Mouse (Mus musculus) heart, postnatal 0 days (tissue): Measurements from ENCODE around the gene Il17c. TPM values are rescaled to one million over a fixed set of nuclear protein-coding genes. Genes with fewer than 3 reads are reported as not detected.

Experiments used
- ATAC-seq: fragments of 200-750 bp; cut with Nextera tagmentation; 2 replicates; pipeline ENCODE4 v1.8.0; 2017; ENCODE audit warnings: low read depth, moderate number of reproducible peaks, moderate library complexity; ENCODE audit not compliant: insufficient read depth
- DNase-seq: peaks from one replicate; pipeline ENCODE4 v3.0.0-alpha.2; 2016; ENCODE audit warnings: low spot score
- H3K27ac ChIP-seq: fragments of 300-500 bp; sonication (generic); 2 replicates; pipeline ENCODE4 v1.5.1; 2014; ENCODE audit warnings: low read depth, mild to moderate bottlenecking
- H3K27me3 ChIP-seq: fragments of 300-500 bp; sonication (generic); 2 replicates; pipeline ENCODE4 v1.6.1; 2014; ENCODE audit warnings: low read length, mixed read lengths; ENCODE audit not compliant: control insufficient read depth, insufficient read depth
- H3K36me3 ChIP-seq: fragments of 300-500 bp; sonication (generic); replicated peaks from 2 replicates; pipeline ENCODE4 v1.6.1; 2014; ENCODE audit warnings: low read length, mixed read lengths; ENCODE audit not compliant: control insufficient read depth, insufficient read depth
- H3K4me1 ChIP-seq: fragments of 300-500 bp; sonication (generic); 2 replicates; pipeline ENCODE4 v1.6.1; 2014; ENCODE audit warnings: antibody characterized with exemption; ENCODE audit not compliant: control insufficient read depth, insufficient read depth
- H3K4me2 ChIP-seq: fragments of 300-500 bp; sonication (generic); 2 replicates; pipeline ENCODE4 v1.6.1; 2014; ENCODE audit warnings: low read depth, mild to moderate bottlenecking, low read length, moderate library complexity
- H3K4me3 ChIP-seq: fragments of 300-500 bp; sonication (generic); 2 replicates; pipeline ENCODE4 v1.5.1; 2014; ENCODE audit warnings: low read depth, low read length
- H3K9ac ChIP-seq: fragments of 300-500 bp; sonication (generic); replicated peaks from 2 replicates; pipeline ENCODE4 v1.6.1; 2014; ENCODE audit warnings: low read depth, low read length, mixed read lengths
- H3K9me3 ChIP-seq: fragments of 300-500 bp; sonication (generic); replicated peaks from 2 replicates; pipeline ENCODE4 v1.6.1; 2016; ENCODE audit warnings: low read length; ENCODE audit not compliant: control insufficient read depth
- CTCF ChIP-seq: IDR thresholded peaks from 2 replicates; pipeline ENCODE4 v1.5.1; 2016; ENCODE audit warnings: antibody characterized with exemption, control low read depth, low read depth
- EP300 ChIP-seq: IDR thresholded peaks from 2 replicates; pipeline ENCODE4 v1.6.1; 2016; ENCODE audit warnings: antibody characterized with exemption, low read depth
- WGBS: fragments of 180-500 bp; shearing (Covaris S2); extraction: QIAGEN DNeasy Blood & Tissue Kit; methylation state at CpG from one replicate; pipeline ENCODE4 v1.1.7; 2014; 5-methylcytosine and 5-hydroxymethylcytosine counted together
- polyA plus RNA-seq: library from polyadenylated mRNA; unstranded; fragments of >200 nt; fragmentation: Nextera tagmentation; extraction: Ambion mirVana; gene quantifications from 2 replicates; pipeline ENCODE4 v1.2.1, GENCODE M21; 2015
- total RNA-seq: library from RNA; depleted of rRNA; stranded (reverse); fragments of >200 nt; gene quantifications from 2 replicates; pipeline ENCODE4 v1.2.3, GENCODE M21; 2014; ENCODE audit warnings: low replicate concordance

The Il17c gene
- total and polyA plus RNA-seq, 2 experiments from 2014 or later = not detected

DNA sequence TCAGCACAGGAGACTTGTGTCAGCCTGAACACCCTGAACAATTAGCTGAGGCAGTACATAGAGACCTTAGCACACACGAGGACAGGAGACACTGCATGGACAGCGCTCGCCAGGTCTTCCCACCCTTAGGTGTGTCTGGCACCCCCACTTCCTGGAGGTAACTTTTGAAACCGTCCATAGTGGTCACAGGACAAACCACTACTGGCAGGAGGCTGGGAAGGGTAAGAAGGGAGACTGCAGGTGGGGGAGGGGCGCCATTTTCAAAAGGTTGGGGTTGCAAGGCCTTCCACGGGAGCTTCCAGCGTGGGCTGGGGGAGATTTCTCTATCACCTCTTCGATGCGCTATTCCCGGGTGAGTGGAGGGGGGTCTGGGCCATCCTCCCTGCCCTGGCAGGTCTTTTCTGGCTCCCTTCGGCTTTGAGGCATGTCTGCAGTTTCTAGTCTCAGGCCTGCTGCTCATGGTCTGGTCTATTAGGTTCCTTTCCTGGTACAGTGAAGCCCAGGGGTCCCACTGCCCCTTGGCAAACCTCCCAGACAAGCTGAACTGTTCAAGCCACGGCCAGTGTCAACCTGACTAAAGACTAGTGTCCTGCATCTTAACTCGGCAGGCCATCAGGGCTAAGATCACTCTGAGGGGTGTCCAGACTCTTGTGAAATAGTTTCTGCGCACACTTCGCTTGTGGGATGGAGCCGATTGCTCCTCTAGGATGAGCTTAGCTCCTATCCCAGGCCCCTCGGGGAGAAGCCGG lies 10.0 kb downstream of the Il17c start:
- Histone ChIP-seq H3K4me2 (peak overlapping the region; percentile 85), H3K9me3 (no peaks in the 10 kb centered on the region), H3K4me1 (peaks cover 7% of the 10 kb centered on the region; the same call in 1 of the 2 replicates), H3K36me3 (peaks cover 4% of the 10 kb centered on the region; the same call in 1 of the 2 replicates), H3K27me3 (no peaks in the 10 kb centered on the region), H3K9ac (peak overlapping the region; percentile 64), H3K27ac (peak overlapping the region; percentile 65), H3K4me3 (peak overlapping the region; percentile 60)
- DNase-seq (no peak), ATAC-seq (no peak; the same call in none of the 2 replicates)
- no peak for TF ChIP-seq CTCF
- no peak for TF ChIP-seq EP300
- 27% methylated on average over 18 of the region's 18 CpGs for WGBS

DNA sequence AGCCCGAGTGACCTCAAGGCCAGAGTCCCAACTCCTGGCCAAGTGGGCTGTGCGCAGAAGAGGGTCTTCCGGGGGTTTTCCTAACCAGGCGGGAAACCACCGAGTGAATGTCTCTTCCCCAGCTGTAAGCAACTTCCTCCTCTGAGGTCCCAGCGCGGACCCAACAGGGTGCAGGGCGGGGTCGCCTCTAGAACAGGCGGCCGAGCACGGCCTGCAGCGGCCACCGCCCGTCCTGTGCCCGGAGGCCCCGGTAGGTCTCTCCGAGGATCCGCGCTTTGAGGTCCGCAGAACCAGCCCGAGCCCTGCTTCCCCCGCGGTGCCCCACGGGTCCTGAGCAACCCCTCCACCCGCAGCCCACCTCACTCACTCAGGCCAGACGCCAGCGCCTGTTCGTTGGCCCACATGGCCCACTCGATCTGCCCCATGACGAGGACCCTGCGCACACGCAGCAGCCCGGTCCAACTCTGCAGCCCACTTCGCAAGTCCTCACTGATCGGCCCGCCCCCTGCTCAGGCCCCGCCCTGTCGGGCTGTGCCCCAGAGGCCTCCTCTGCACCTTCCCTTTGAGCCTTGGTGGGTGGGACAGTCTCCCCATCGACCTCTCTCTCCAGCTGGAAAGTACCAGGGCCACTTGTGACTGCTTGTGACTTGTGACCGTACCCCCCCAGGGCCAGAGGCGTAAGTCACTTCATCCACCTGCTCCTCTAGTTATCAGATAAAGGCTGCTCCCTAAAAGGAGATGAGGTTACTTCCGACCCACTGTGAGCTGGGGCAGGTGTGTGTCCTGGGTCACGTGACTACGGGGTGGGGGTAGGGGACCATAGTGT lies 10.8 kb downstream of the Il17c start, which contains the start of gene Cyba:
Gene Cyba, minus strand, starts transcription at position 488 of the 826 bp plus-strand sequence.
- Histone ChIP-seq H3K27me3 (no peaks in the 10 kb centered on the region), H3K27ac (peak within 1 kb of the TSS; percentile 65), H3K4me2 (peak within 1 kb of the TSS; percentile 85), H3K9ac (peak within 1 kb of the TSS; percentile 64), H3K4me3 (peak within 1 kb of the TSS; percentile 60), H3K4me1 (peaks cover 7% of the 10 kb centered on the region; the same call in 1 of the 2 replicates), H3K36me3 (no peaks in the 10 kb centered on the region), H3K9me3 (no peaks in the 10 kb centered on the region)
- ATAC-seq = peak; percentile 85
- WGBS = 4% methylated on average over 41 of the region's 45 CpGs
- TF ChIP-seq EP300 (no peak), CTCF (no peak)
- DNase-seq = peak; percentile 44

DNA sequence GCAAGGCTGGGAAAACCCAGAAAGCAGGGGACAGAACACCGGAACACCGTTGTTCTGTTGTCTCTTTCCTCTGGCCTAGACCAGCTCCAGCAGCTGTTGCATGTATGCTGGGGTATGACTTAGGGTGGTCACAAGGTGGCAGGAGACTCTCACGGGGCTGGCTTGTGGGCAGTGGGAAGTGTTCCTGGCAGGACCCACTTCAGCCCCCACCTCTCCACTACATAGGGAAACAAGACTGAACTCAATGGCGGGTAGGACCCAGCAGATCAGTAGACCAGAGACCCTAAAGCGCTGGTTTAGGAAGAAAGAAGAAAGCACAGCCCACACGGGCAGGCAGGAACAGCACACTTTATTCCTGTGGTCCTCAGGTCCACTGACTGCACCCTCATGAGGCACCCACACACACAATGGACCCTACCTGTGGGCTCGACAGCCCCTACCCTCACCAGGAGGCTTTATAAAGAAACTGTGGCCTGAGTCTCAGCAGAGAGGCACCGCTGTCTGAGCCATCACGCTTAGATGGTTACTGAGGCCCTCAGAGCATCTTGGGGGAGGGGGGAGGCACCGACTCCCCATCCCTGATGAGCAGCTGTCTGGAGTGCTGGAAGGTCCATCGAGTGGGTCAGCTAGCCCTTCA lies 11.6 kb downstream of the Il17c start:
- H3K4me1 ChIP-seq = peaks cover 7% of the 10 kb centered on the region; the same call in 1 of the 2 replicates
- H3K27me3 ChIP-seq = no peaks in the 10 kb centered on the region
- H3K4me3 ChIP-seq = no peak overlapping the region
- H3K36me3 ChIP-seq = no peaks in the 10 kb centered on the region; the same call in 1 of the 2 replicates
- DNase-seq = no peak
- 69% methylated on average over 11 of the region's 11 CpGs for WGBS
- peak; percentile 23 for ATAC-seq
- peak overlapping the region; percentile 64; the same call in 1 of the 2 replicates for H3K9ac ChIP-seq
- H3K4me2 ChIP-seq = peak overlapping the region; percentile 85
- H3K9me3 ChIP-seq = no peaks in the 10 kb centered on the region
- H3K27ac ChIP-seq = no peak overlapping the region
- peak; percentile 45 for TF ChIP-seq CTCF
- TF ChIP-seq EP300 = no peak

DNA sequence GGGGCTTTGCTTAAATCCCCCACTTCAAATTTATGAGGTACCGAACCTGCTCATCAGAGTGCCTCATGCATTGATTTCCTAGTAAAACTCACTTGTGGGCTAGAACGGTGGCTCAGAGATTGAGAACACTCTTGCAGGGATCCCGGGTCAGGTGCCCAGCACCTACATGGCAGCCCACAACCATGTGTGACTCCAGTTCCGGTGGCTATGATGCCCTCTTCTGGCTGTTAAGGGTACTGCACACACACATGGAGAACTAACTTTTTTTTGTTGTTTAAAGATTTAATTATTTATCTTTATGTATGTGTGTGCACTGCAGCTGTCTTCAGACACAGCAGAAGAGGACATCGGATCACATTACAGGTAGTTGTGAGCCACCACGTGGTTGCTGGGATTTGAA lies 13.6 kb downstream of the Il17c start:
- H3K36me3 ChIP-seq = no peaks in the 10 kb centered on the region; the same call in 1 of the 2 replicates
- no peaks in the 10 kb centered on the region for H3K27me3 ChIP-seq
- whole genome bisulfite sequencing = 91% methylated on average over 6 of the region's 6 CpGs
- no peak overlapping the region for H3K4me2 ChIP-seq
- H3K27ac ChIP-seq = no peak overlapping the region
- no peaks in the 10 kb centered on the region for H3K9me3 ChIP-seq
- no peak for ATAC-seq
- no peak for DNase-seq
- TF ChIP-seq CTCF = peak; percentile 18; the same call in 1 of the 2 replicates
- TF ChIP-seq EP300 = no peak
- no peak overlapping the region for H3K9ac ChIP-seq
- peaks cover 7% of the 10 kb centered on the region; the same call in 1 of the 2 replicates for H3K4me1 ChIP-seq
- H3K4me3 ChIP-seq = no peak overlapping the region

DNA sequence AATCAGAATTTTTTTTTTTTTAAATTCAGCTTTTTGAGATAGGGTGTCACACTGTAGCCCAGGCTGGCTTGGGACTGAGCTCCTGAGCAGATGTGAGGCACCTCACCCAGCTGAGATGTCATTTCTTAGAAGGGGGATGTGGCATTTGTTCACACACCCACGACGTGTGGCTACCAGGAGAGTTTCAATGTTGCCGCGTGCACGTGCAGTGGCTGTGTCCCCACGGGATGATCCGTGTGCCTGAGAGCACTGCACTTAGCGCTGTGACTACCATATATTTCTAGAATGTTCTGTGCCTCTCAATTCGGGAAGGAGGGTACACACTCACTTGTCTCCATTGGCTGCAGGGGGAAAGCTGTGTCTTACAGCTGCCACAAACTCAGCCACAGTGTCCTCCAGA lies 14.3 kb downstream of the Il17c start:
- TF ChIP-seq CTCF = no peak
- TF ChIP-seq EP300 = no peak
- Histone ChIP-seq H3K4me1 (peaks cover 7% of the 10 kb centered on the region; the same call in 1 of the 2 replicates), H3K9me3 (no peaks in the 10 kb centered on the region), H3K27ac (no peak overlapping the region), H3K9ac (no peak overlapping the region), H3K4me2 (no peak overlapping the region), H3K4me3 (no peak overlapping the region), H3K27me3 (no peaks in the 10 kb centered on the region), H3K36me3 (no peaks in the 10 kb centered on the region; the same call in 1 of the 2 replicates)
- no peak for ATAC-seq
- no peak for DNase-seq
- WGBS = 93% methylated on average over 9 of the region's 9 CpGs
